Mouse (Mus musculus) Patski (cell line): Measurements from ENCODE around the gene Hdgfl2. TPM values are rescaled to one million over a fixed set of nuclear protein-coding genes. Genes with fewer than 3 reads are reported as not detected.
A peak's percentile ranks its signal among the peaks of the same experiment; 100 is the strongest.

ENCODE experiments used
- ATAC-seq: fragments of 100-300 bp; one replicate; pipeline ENCODE4 v1.8.0; 2021
- CTCF ChIA-PET: fragments of 350-600 bp; sonication (Branson Sonifier 250); formaldehyde crosslinking; loops from one replicate; lab custom pipeline; 2022; ENCODE audit warnings: inconsistent platforms; lab: Charles Lee
- POLR2A ChIA-PET: fragments of 350-600 bp; sonication (Branson Sonifier 250); formaldehyde crosslinking; loops from one replicate; lab custom pipeline; 2022; ENCODE audit warnings: antibody characterized with exemption, inconsistent platforms; lab: Charles Lee
- DNase-seq: peaks from one replicate; pipeline ENCODE4 v3.0.0-alpha.2; 2011; ENCODE audit warnings: low read depth, low spot score
- H3K27me3 ChIP-seq: fragments of 371-371 bp; one replicate; pipeline ENCODE4 v1.5.1; 2021
- CTCF ChIP-seq: fragments of 100-300 bp; IDR thresholded peaks from one replicate; pipeline ENCODE4 v1.5.1; 2021
- in situ Hi-C: fragments of 300-500 bp; cut with MboI; formaldehyde crosslinking; loops from 3 replicates; pipeline ENCODE4 v1.11.1; 2018; ENCODE audit warnings: low pct_unique_long_range_greater_than_20kb, mixed read lengths
- polyA plus RNA-seq: library from polyadenylated mRNA; unstranded; gene quantifications from one replicate; pipeline ENCODE4 v1.2.3, GENCODE M21; 2021

Hdgfl2 gene
- 117 TPM for polyA plus RNA-seq

DNA sequence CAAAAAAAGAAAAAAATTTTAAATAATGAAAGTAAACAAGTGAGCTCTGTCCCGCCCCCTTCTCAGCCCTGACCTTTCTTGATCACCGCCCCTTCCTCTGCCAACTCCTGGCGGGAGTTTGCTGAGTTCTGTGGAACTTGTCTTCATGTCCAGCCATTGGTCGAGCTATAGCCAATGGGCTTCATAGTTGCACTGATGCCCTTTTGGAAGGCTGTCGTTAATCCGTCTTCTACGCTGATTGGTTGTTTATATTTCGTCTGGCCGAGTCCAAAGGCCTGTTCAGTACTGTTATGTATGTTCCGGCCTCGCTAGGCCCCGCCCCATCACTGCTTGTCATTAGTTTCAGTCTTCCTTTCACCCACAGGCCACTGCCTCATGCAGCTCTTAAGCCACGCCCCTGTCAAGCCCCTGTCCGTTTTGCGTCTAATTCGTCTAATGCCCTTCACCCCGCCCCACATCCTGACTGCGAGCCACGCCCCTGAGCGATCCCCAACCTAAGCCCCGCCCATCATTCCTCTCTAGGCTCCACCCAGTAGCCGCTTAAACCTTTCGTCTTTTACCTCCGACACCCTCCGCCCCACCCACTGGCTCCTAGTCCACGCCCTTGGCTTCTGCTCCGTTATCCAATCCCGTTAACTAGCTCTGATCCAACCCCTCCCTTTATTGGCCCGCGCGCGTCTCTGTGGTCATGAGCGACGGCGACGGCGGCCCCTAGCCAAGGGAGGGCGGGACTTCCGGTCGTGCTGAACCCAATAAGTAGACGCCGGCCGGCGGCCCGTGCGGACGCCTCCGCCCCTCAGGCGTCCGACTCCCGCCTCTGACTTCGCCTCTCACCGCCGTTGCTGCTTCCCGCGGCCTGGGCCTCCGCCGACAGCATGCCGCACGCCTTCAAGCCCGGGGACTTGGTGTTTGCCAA is at the start of gene Hdgfl2:
Gene Hdgfl2 (plus strand): TSS at position 755 of the 916 bp plus-strand sequence.
- in situ Hi-C loops: no loop called here
- TF ChIP-seq CTCF: no peak
- CTCF ChIA-PET: interaction anchor here (1.0 to 1.7 kb wide), 5 partner anchors 11 to 245 kb away, joined by 3 to 5 read pairs (median 3); partner anchors contain the start of gene Sh3gl1
- H3K27me3 ChIP-seq: no peaks in the 10 kb centered on the region
- peak; percentile 99 for DNase-seq
- ATAC-seq: peak; percentile 80
- POLR2A ChIA-PET: interaction anchor here (1.0 kb wide), 1 partner anchor 70 kb away, joined by 3 read pairs; no protein-coding TSS in a partner anchor

DNA sequence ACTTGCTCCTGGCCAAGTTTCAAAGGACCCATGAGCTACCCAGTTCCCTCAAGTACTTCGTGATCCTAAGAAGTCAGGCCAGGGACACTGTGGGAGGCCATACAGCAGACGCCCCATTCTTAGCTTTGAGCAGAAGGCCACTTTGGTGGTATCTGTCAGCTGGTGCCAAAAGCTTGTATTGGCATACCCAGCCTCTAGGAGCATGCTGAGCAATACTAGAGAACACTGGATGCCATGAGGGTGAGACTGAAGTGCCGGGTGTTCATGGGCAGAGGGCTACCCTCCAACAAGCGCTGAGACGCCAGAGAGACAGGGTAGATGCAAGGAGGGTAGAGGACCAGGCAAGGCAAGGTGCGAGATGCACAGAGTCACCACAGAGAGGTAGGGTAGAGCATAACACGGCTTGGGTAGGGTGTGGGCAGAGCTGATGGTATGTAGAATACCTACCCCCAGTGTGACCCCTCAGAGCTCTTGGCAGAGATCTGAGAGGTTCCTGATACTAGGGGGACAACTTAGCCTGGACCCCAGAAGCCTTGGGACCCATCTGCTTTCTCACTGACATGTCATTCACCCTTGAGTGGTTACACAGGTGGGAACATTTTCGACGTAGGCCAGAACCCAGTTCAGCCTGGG is 49.1 kb upstream of the Hdgfl2 start:
- DNase-seq (no peak), ATAC-seq (no peak)
- TF ChIP-seq CTCF: no peak
- ChIA-PET CTCF (interaction anchor here (1.3 to 6.3 kb wide), 5 partner anchors 9 to 49 kb away, joined by 3 to 54 read pairs (median 5); partner anchors contain the start of gene Hdgfl2), POLR2A (interaction anchor here (1.2 kb wide), 2 partner anchors 8 to 10 kb away, joined by 3 read pairs; no protein-coding TSS in a partner anchor)
- no peaks in the 10 kb centered on the region for H3K27me3 ChIP-seq
- in situ Hi-C loops: no loop called here

DNA sequence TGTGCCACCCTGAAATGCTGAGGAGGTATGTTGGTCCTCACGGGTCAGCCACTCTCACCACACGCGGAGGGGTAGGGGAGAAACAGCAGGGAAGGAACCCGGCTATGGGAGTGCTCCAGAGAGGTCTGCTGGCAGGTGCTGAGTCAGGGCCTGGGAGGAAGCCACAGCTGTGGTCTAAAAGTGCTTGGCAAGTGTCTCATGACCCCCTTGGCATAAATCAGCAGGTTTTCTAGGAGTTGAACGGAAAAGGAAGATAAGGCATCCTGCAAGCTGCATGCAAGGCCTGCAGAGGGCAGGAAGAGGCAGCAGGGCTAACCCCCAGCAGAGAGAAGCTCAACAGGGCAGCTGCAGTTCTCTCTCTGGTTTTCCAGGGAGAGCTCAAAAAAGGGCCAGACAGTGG is 48.5 kb upstream of the Hdgfl2 start:
- in situ Hi-C loops: no loop called here
- POLR2A ChIA-PET: interaction anchor here (1.2 kb wide), 1 partner anchor 9 kb away, joined by 3 read pairs; no protein-coding TSS in a partner anchor
- H3K27me3 ChIP-seq: no peaks in the 10 kb centered on the region
- no peak for TF ChIP-seq CTCF
- peak; percentile 13 for ATAC-seq
- no peak for DNase-seq
- CTCF ChIA-PET: interaction anchor here (1.1 to 7.1 kb wide), 6 partner anchors 9 to 48 kb away, joined by 3 to 54 read pairs (median 8); partner anchors contain the start of genes Chaf1a and Hdgfl2

DNA sequence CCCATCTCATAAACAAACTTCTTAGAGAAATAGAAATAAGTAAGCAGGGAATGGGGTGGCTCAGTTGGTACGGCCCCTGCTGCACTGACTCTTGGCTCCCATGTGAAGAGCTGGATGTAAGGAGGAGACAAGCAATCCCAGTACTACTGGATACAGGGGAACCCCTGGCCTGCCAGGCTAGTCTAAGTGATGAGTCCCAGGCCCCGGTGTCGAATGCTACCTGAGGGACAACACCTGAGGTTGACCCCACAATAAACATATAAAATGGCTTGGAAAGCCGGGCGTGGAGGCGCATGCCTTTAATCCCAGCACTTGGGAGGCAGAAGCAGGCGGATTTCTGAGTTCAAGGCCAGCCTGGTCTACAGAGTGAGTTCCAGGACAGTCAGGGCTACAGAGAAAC is 48.0 kb upstream of the Hdgfl2 start:
- CTCF ChIA-PET: interaction anchor here (1.1 to 7.1 kb wide), 6 partner anchors 9 to 48 kb away, joined by 3 to 54 read pairs (median 8); partner anchors contain the start of genes Chaf1a and Hdgfl2
- DNase-seq (no peak), ATAC-seq (no peak)
- in situ Hi-C loops: no loop called here
- no peak for TF ChIP-seq CTCF
- POLR2A ChIA-PET: no interaction called here
- no peaks in the 10 kb centered on the region for H3K27me3 ChIP-seq

DNA sequence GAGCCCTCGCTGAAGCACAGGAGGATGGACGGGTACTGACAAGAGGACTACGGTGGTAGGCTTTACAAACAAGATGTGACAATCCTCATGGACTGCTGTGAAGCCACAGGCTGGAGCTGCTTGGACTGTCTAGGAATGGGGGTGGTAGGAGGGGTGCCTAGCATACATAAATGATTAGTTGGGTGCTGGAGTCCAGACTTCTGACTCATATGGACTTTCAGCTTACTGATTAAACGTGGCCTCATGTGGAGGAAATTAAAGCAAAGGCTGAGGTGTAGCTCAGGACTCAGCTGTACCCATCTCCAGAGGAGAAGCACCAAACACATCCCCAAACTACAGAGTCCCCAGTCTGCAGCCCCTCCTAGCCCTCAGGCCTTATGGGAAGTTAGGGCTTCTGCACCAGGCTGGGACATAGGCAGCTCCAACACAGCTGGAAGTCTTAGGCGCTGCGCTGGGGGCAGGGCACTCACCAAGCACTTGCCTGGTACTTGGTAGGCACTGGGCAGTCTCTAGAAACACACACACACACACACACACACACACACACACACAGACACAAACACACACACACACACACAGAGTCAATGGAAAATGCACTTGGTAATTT is 47.2 kb upstream of the Hdgfl2 start:
- POLR2A ChIA-PET: interaction anchor here (1.1 to 1.3 kb wide), 2 partner anchors 11 to 14 kb away, joined by 4 to 7 read pairs; no protein-coding TSS in a partner anchor
- DNase-seq: no peak
- TF ChIP-seq CTCF: no peak
- ATAC-seq: peak; percentile 69
- CTCF ChIA-PET: interaction anchor here (1.1 to 7.1 kb wide), 9 partner anchors 8 to 72 kb away, joined by 3 to 54 read pairs (median 3); partner anchors contain the start of genes Chaf1a and Hdgfl2
- H3K27me3 ChIP-seq: no peaks in the 10 kb centered on the region
- in situ Hi-C loops: no loop called here

DNA sequence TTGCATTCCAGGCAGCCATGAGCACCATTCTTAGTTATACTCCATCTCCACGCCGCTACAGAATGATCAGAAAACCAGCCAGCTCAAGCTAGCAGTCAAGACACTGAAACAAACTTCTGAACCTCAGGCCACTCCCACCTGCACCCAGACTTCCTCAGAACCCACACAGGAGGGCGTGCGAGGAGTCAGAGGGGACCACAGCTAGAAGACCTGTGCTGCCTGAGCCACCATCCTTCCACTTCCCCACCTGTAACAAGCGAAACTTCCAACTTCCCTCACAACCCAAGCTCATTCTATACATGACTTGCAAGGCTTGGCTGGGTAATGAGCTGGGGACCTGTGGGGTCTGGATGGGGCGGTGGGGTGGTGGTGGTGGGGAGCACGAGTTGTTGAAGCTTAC is 46.6 kb upstream of the Hdgfl2 start:
- ATAC-seq (no peak), DNase-seq (no peak)
- in situ Hi-C loops: no loop called here
- ChIA-PET POLR2A (interaction anchor here (1.1 to 1.3 kb wide), 2 partner anchors 11 to 14 kb away, joined by 4 to 7 read pairs; no protein-coding TSS in a partner anchor), CTCF (interaction anchor here (1.1 to 7.1 kb wide), 8 partner anchors 9 to 73 kb away, joined by 3 to 54 read pairs (median 3); no protein-coding TSS in a partner anchor)
- TF ChIP-seq CTCF: no peak
- H3K27me3 ChIP-seq: no peaks in the 10 kb centered on the region

DNA sequence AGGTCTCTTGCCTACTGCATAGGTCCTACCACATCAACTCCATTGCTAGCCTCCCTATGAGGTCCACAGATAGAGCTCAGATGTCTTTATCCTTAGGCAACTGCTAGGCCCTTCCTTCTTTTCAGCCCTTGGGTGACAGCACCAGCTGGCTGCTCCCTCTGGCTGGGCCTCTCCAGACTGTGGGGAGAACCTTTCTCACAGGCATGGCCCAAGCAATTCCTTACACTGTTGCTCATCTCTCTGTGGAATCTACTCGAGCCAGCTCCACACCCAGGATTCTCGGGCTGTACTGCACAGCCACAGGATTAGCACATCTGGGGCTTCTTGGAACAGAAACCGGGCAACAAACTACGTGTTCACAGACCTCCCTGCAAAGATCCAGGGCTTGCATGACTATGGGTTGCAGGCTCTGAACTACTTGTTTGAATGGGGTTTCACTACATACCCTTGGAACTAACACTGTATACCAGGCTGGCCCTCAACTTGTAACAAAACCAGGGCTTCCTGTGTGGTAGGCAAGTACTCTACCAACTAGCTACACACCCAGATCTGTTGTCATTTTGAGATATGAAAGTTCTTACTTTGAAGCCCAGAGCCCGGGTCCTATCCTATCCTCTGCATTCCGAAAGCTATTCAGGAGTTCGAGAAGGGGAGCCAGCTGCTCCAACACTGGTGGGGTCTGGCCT is 45.3 kb upstream of the Hdgfl2 start:
- no peaks in the 10 kb centered on the region for H3K27me3 ChIP-seq
- POLR2A ChIA-PET: no interaction called here

DNA sequence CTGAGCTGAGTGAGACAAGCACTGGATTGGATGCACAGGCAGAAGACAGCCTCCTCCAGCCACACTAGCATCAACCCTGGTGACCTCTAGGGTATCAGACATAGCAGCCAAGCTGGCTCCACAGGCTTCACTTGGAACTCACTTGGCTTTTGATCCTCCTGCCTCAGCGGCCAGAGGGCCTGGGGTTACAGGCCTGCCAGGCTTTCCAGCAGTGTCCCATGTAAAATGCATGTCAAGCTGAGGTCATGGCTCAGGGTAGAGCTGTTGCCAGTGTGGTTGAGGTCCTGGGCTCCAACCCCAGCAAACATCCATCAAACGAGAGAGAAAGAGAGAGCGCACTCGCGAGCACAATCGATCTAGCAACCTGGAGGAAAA is 44.7 kb upstream of the Hdgfl2 start:
- ChIA-PET POLR2A (no interaction called here), CTCF (interaction anchor here (1.8 to 7.1 kb wide), 3 partner anchors 14 to 25 kb away, joined by 8 to 54 read pairs (median 48); no protein-coding TSS in a partner anchor)
- DNase-seq: no peak
- in situ Hi-C loops: no loop called here
- ATAC-seq: no peak
- TF ChIP-seq CTCF: no peak
- no peaks in the 10 kb centered on the region for H3K27me3 ChIP-seq

More for the DNA sequence above, 45.3 kb upstream of the Hdgfl2 start:
- CTCF ChIA-PET: interaction anchor here (1.2 to 7.1 kb wide), 5 partner anchors 10 to 25 kb away, joined by 3 to 54 read pairs (median 8); no protein-coding TSS in a partner anchor
- ATAC-seq (no peak), DNase-seq (no peak)
- in situ Hi-C loops: no loop called here
- TF ChIP-seq CTCF: no peak

DNA sequence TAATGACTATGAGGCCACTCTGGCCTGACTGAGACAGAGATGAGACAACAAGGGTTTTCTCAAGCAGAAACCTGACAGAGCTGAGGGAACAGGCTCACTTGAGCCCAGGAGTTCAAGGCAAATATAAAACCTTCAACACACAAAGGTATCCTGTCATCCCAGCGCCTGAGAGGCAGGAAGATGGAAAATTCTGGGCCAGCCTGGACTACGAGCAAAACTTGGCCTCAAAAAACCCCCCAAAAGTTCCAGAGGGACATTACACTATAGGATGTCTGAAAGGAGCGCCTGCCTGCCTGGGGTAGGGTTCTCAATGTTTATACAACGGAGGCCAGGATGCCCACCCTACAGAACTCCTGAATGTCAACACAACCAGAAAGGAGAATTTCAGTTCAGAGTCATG is 44.2 kb upstream of the Hdgfl2 start:
- ATAC-seq (no peak), DNase-seq (no peak)
- in situ Hi-C loops: no loop called here
- POLR2A ChIA-PET: no interaction called here
- CTCF ChIA-PET: interaction anchor here (1.8 to 7.1 kb wide), 2 partner anchors 14 to 26 kb away, joined by 8 to 48 read pairs; no protein-coding TSS in a partner anchor
- no peaks in the 10 kb centered on the region for H3K27me3 ChIP-seq
- no peak for TF ChIP-seq CTCF
